Mouse (Mus musculus): ENCODE measurements around the gene Etv5. TPM values are rescaled to one million over a fixed set of nuclear protein-coding genes. Genes with fewer than 3 reads are reported as not detected.

Etv5 gene
- polyA plus RNA-seq, 1 experiment, result 76.2 TPM

DNA sequence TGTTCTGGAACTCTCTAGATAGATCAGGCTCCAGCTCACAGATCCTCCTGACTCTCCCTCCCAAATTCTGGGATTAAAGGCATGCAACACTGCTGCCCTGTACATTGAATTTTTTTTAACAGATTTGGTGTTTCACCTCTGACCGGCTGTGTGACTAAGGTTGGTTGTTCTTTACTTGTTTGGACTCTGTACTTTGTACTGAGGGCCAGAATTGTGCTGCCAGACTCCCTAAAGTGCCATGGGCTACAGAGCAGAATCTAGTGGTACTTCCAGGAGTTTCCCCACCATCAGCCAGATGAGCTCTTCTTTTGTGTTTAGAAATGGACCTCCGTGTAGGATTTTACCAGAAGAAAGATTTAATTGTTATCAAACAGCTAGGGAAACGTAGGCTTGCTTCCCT, 103.7 kb downstream of the Etv5 start:
- TF ChIP-seq CTCF (IDR thresholded peaks at IDR 0.05; ENCODE audit: extremely low read depth, insufficient read depth, low read length) (no peak), POLR2A (IDR thresholded peaks at IDR 0.05; ENCODE audit: extremely low read depth, insufficient read depth, low read length) (no peak)
- H3K27ac ChIP-seq (ENCODE audit: insufficient read depth, low read length), result no peak overlapping the region
- no peak overlapping the region for H3K4me3 ChIP-seq (ENCODE audit: insufficient read depth, low read length)
- no peaks in the 10 kb centered on the region for H3K4me1 ChIP-seq (ENCODE audit: control insufficient read depth, insufficient read depth, low read length)

Other genes starting within 250 kb of the Etv5 start
- 65.6 and 72.6 TPM in 2 replicates for gene Tra2b, start 173.7 kb downstream of the Etv5 start, polyA plus RNA-seq (2012; rRNA removed)
- gene Dgkg, start 217.5 kb upstream of the Etv5 start, polyA plus RNA-seq (2012; rRNA removed), result 14.0 and 18.8 TPM in 2 replicates